Mouse (Mus musculus): ENCODE measurements around the gene Fam210b.

Gene Fam210b

DNA sequence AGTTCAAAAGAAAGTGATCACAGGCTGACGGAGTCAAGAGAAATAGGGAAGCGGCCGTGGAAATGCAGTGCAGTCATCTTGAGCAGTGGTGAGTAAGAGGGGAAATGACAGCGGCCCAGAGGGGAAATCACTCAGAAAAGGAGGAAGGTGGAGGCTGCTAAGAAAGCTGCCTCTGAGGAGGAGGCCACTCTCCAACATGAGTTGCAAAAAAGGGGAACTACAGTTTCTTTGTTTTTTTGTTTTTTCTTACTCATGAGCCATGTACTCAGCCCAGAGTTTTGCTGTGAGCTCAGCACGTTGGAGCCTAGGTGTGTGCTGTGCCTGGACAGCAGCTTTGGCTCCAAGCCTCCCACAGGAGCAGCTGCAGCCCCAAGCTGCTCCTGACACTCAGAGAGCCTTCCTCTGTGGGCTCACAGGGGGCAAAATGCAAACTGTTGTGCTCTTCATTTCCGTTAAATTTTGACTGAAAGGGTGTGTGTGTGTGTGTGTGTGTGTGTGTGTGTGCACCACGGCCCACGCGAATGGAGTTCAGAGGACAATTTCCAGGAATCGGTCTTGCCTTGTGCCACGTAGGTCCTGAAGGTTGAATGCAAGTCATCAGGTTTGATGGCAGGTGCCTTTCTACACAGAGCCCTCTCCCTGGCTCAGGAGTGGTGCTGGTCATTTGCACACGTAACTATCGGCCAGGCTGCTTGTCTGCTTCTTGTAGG lies 55.9 kb downstream of the Fam210b start:
- in situ Hi-C loops (cut with MboI, MseI): loop anchor here (5.0 kb wide), 1 partner anchor 36 kb away; no protein-coding TSS in a partner anchor

- in situ Hi-C loops (cut with MboI, MseI): loop anchor here (5.0 kb wide), 1 partner anchor 33 kb away; no protein-coding TSS in a partner anchor
Observed at GRCm38 (mm10) chr2:172404239-172404638, 58.9 kb downstream of the Fam210b start.

DNA sequence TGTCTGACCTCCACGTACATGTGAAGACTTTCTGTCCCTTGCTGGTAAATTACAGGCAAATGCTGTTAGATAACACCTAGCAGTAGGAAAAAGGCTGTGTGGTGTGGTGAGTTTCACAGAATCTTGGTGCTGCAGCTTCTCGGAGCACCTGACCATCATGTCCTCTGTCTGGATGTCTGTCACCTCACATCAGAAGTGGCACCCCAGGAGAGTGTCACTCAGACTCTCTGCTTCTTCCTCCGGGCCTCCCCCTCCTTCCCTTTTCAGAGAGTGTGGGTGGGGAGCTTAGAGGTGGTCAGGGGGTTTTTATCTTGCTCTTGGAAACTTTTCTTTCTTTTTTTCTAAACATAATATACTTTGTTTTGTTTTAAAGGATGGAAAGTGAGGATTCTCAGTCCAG lies 59.6 kb downstream of the Fam210b start:
- in situ Hi-C loops (cut with MboI, MseI): no loop called here
